Mouse (Mus musculus): ENCODE measurements around the gene Rgs10. TPM values are rescaled to one million over a fixed set of nuclear protein-coding genes. Genes with fewer than 3 reads are reported as not detected.

Gene Rgs10
- polyA plus RNA-seq, 1 experiment from 2014 or later, result 20.7 TPM

DNA sequence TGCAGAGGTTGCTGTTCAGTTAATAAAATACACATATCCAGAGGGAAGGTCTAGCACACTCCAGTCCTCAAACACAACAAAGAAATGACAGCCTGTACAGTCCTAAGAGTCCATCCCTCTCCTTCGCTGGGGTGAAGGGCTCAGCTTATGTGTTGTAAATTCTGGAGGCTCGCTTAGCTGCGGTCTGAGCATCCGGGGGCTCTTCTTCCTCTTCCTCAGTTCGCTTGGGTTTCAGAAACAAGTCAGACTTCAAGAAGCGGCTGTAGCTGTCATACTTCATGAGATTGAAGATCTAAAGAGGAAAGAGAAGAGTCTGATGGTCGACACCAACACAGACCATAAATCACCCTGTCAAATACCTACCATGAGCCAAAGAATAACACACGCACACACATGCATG, 44.8 kb downstream of the Rgs10 start:
- no peaks in the 10 kb centered on the region for H3K36me3 ChIP-seq (ENCODE audit: control insufficient read depth, insufficient read depth, low read length)
- 0 out of 2 replicates have a peak, but pooled peaks cover 3% of the 10 kb centered on the region for H3K9me3 ChIP-seq (ENCODE audit: control insufficient read depth, low read length)
- no peak overlapping the region for H3K9ac ChIP-seq (ENCODE audit: low read depth, low read length)
- H3K27me3 ChIP-seq (replicated peaks; ENCODE audit: control insufficient read depth, insufficient read depth, low read length), result no peaks in the 10 kb centered on the region
- DNase-seq (ENCODE audit: low spot score) (no peak), ATAC-seq (ENCODE audit: low read depth) (no peak)
- H3K4me2 ChIP-seq (ENCODE audit: low read depth, low read length), result no peak overlapping the region
- H3K27ac ChIP-seq (replicated peaks; ENCODE audit: low read depth, low read length), result no peak overlapping the region
- H3K4me1 ChIP-seq (ENCODE audit: control insufficient read depth, insufficient read depth, low read length), result no peaks in the 10 kb centered on the region
- 86% methylated on average over 8 of the region's 8 CpGs for WGBS
- H3K4me3 ChIP-seq (ENCODE audit: low read depth, low read length), result no peak overlapping the region

DNA sequence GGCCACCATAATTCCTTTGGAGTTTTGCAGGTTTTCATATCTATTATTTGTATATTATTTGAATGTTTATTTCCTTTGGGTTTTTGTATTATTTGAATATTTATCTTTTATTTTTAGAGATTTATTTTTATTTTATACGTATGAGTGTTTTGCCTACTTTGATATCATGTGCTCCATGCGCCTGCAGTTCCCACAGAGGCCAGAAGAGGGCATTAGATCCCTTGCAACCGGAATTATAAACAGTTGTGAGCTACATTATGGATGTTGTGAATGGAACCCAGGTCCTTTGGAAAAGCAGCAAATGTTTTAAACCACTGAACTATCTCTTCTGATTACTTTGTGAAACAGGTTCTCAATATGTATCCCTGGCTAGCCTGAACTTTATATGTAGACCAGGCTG, 46.2 kb downstream of the Rgs10 start:
- Histone ChIP-seq H3K27ac (replicated peaks; ENCODE audit: low read depth, low read length) (no peak overlapping the region), H3K4me2 (ENCODE audit: low read depth, low read length) (no peak overlapping the region), H3K4me3 (ENCODE audit: low read depth, low read length) (no peak overlapping the region), H3K9me3 (ENCODE audit: control insufficient read depth, low read length) (0 out of 2 replicates have a peak, but pooled peaks cover 3% of the 10 kb centered on the region), H3K27me3 (replicated peaks; ENCODE audit: control insufficient read depth, insufficient read depth, low read length) (no peaks in the 10 kb centered on the region), H3K9ac (ENCODE audit: low read depth, low read length) (no peak overlapping the region), H3K4me1 (ENCODE audit: control insufficient read depth, insufficient read depth, low read length) (no peaks in the 10 kb centered on the region), H3K36me3 (ENCODE audit: control insufficient read depth, insufficient read depth, low read length) (no peaks in the 10 kb centered on the region)
- DNase-seq (ENCODE audit: low spot score), result no peak
- WGBS, result 56% methylated on average over 3 of the region's 3 CpGs
- ATAC-seq (ENCODE audit: low read depth), result no peak

DNA sequence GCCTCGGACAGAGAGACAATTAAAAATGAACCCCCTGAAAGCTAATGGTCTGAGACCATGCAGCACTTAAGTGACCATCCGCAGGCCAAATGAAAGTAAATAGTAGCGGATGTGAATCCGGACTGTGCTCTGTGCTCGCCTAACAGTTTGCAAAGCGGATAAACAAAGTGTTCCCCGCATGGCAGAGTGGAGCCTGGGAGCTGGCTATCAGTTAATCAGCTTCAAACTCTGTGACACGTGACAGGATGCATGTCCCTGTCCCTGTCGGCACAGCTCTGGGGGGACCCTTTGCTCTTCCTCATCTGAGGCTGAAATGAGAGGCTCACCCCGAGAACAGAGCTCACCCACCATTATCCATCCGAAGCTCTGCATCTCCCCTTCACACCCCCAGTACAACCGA, 49.2 kb downstream of the Rgs10 start:
- H3K27me3 ChIP-seq (replicated peaks; ENCODE audit: control insufficient read depth, insufficient read depth, low read length), result no peaks in the 10 kb centered on the region
- WGBS, result 83% methylated on average over 12 of the region's 12 CpGs
- ATAC-seq (ENCODE audit: low read depth), result no peak
- H3K36me3 ChIP-seq (ENCODE audit: control insufficient read depth, insufficient read depth, low read length), result no peaks in the 10 kb centered on the region
- H3K4me1 ChIP-seq (ENCODE audit: control insufficient read depth, insufficient read depth, low read length), result no peaks in the 10 kb centered on the region
- no peak for DNase-seq (ENCODE audit: low spot score)
- no peak overlapping the region for H3K4me2 ChIP-seq (ENCODE audit: low read depth, low read length)
- 0 out of 2 replicates have a peak, but pooled peaks cover 3% of the 10 kb centered on the region for H3K9me3 ChIP-seq (ENCODE audit: control insufficient read depth, low read length)
- H3K4me3 ChIP-seq (ENCODE audit: low read depth, low read length), result no peak overlapping the region
- no peak overlapping the region for H3K9ac ChIP-seq (ENCODE audit: low read depth, low read length)
- H3K27ac ChIP-seq (replicated peaks; ENCODE audit: low read depth, low read length), result no peak overlapping the region

DNA sequence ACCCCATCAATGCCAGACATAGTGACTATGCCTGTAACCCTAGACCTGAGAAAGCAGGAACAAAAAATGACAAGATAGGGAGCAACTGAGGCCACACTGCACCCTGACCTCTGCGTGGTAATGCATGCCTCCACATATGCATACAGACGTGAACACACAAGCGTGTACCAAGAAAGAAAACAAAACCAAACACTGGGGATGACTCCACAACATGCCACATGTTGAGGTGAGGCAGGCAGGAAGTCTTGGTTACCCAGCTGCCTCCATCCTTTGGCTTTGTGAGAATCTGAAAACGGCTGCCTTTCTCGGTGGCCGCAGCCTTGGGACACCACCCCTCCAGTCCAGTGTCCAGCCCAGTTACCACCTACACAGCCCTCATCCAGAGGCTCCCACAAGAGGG, 49.7 kb downstream of the Rgs10 start:
- WGBS, result 86% methylated on average over 6 of the region's 6 CpGs
- no peaks in the 10 kb centered on the region for H3K27me3 ChIP-seq (replicated peaks; ENCODE audit: control insufficient read depth, insufficient read depth, low read length)
- no peaks in the 10 kb centered on the region for H3K36me3 ChIP-seq (ENCODE audit: control insufficient read depth, insufficient read depth, low read length)
- no peak overlapping the region for H3K9ac ChIP-seq (ENCODE audit: low read depth, low read length)
- no peak overlapping the region for H3K4me3 ChIP-seq (ENCODE audit: low read depth, low read length)
- DNase-seq (ENCODE audit: low spot score) (no peak), ATAC-seq (ENCODE audit: low read depth) (no peak)
- no peaks in the 10 kb centered on the region for H3K4me1 ChIP-seq (ENCODE audit: control insufficient read depth, insufficient read depth, low read length)
- no peak overlapping the region for H3K27ac ChIP-seq (replicated peaks; ENCODE audit: low read depth, low read length)
- H3K9me3 ChIP-seq (ENCODE audit: control insufficient read depth, low read length), result 0 out of 2 replicates have a peak, but pooled peaks cover 3% of the 10 kb centered on the region
- H3K4me2 ChIP-seq (ENCODE audit: low read depth, low read length), result no peak overlapping the region

DNA sequence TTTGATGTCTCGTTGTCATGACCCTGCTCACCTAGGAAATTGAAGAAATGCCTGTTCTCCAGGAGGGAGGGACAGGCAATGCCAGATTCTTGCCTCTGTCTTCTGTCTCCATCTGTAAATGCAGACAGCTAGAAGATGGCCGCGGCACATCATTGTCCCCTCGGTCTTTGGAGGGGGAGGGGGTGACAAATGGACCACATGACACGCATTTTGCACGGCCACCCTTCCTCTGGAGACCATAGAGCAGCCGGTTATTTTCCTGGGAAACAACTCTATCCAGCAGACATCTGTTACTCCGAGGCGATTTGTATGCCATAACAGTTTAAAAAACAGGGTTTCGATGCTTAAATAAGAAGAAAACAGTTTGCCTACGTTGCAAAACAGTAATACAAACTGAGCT, 51.9 kb downstream of the Rgs10 start:
- ATAC-seq (ENCODE audit: low read depth) (no peak), DNase-seq (ENCODE audit: low spot score) (no peak)
- WGBS, result 63% methylated on average over 11 of the region's 11 CpGs
- no peaks in the 10 kb centered on the region for H3K9me3 ChIP-seq (ENCODE audit: control insufficient read depth, low read length)
- H3K27me3 ChIP-seq (replicated peaks; ENCODE audit: control insufficient read depth, insufficient read depth, low read length), result no peaks in the 10 kb centered on the region
- no peak overlapping the region for H3K9ac ChIP-seq (ENCODE audit: low read depth, low read length)
- no peaks in the 10 kb centered on the region for H3K4me1 ChIP-seq (ENCODE audit: control insufficient read depth, insufficient read depth, low read length)
- H3K4me3 ChIP-seq (ENCODE audit: low read depth, low read length), result no peak overlapping the region
- H3K4me2 ChIP-seq (ENCODE audit: low read depth, low read length), result no peak overlapping the region
- no peak overlapping the region for H3K27ac ChIP-seq (replicated peaks; ENCODE audit: low read depth, low read length)
- H3K36me3 ChIP-seq (ENCODE audit: control insufficient read depth, insufficient read depth, low read length), result no peaks in the 10 kb centered on the region

DNA sequence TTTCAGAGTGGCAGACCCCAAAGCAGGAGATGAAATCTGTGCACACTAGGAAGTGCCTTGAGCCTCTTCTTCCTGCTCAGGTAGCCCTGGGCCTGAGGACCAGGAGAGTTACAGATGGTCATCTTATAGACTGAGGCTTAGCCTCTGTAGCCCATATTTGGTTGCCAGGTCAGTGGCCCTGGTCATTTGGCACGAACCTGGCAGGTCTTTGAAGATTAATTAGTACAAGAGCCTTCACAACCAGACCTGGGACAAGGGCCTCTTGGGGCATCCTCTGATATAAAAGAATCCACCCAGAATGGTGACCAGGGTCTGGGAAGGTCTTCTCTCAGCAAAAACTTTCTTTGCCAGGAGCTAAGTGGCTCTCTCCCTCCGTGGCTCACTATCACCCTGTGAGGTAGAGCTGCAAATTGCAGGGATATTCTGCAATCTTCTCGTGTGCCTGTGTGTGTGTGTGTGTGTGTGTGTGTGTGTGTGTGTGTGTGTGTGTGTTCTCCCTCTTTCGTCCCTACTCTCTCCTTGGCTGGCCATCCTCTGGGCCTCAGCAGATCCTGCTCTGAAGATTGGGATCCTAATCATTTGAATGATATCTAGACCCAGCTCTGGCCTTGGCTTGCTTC, 53.4 kb downstream of the Rgs10 start:
- no peaks in the 10 kb centered on the region for H3K4me1 ChIP-seq (ENCODE audit: control insufficient read depth, insufficient read depth, low read length)
- no peaks in the 10 kb centered on the region for H3K27me3 ChIP-seq (replicated peaks; ENCODE audit: control insufficient read depth, insufficient read depth, low read length)
- 63% methylated on average over 4 of the region's 4 CpGs for WGBS
- H3K9me3 ChIP-seq (ENCODE audit: control insufficient read depth, low read length), result no peaks in the 10 kb centered on the region
- no peak overlapping the region for H3K4me3 ChIP-seq (ENCODE audit: low read depth, low read length)
- no peak overlapping the region for H3K9ac ChIP-seq (ENCODE audit: low read depth, low read length)
- H3K4me2 ChIP-seq (ENCODE audit: low read depth, low read length), result no peak overlapping the region
- no peak for ATAC-seq (ENCODE audit: low read depth)
- H3K27ac ChIP-seq (replicated peaks; ENCODE audit: low read depth, low read length), result no peak overlapping the region
- no peak for DNase-seq (ENCODE audit: low spot score)
- H3K36me3 ChIP-seq (ENCODE audit: control insufficient read depth, insufficient read depth, low read length), result no peaks in the 10 kb centered on the region

DNA sequence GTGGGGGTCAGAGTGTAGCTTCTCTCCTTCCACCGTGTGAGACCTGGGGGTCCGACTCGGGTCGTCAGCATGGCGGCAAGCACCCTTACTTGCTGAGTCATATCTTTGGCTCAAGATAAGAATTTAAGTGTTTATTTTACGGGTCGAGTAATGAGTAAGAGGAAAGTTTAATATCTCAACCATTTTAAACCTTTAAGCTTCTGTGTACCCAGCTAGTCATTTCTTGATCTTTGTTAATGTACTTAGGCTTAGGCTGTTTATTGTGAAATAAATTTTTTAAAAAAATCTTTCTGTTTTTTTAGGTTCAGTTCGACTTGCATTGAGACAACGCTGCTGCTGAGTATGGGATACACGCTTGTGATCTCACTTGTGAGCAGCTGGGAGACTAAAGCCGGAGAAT, 54.0 kb downstream of the Rgs10 start:
- 86% methylated on average over 11 of the region's 11 CpGs for WGBS
- Histone ChIP-seq H3K9ac (ENCODE audit: low read depth, low read length) (no peak overlapping the region), H3K4me1 (ENCODE audit: control insufficient read depth, insufficient read depth, low read length) (no peaks in the 10 kb centered on the region), H3K27me3 (replicated peaks; ENCODE audit: control insufficient read depth, insufficient read depth, low read length) (no peaks in the 10 kb centered on the region), H3K36me3 (ENCODE audit: control insufficient read depth, insufficient read depth, low read length) (no peaks in the 10 kb centered on the region), H3K9me3 (ENCODE audit: control insufficient read depth, low read length) (no peaks in the 10 kb centered on the region), H3K27ac (replicated peaks; ENCODE audit: low read depth, low read length) (no peak overlapping the region), H3K4me2 (ENCODE audit: low read depth, low read length) (no peak overlapping the region), H3K4me3 (ENCODE audit: low read depth, low read length) (no peak overlapping the region)
- ATAC-seq (ENCODE audit: low read depth) (no peak), DNase-seq (ENCODE audit: low spot score) (no peak)

DNA sequence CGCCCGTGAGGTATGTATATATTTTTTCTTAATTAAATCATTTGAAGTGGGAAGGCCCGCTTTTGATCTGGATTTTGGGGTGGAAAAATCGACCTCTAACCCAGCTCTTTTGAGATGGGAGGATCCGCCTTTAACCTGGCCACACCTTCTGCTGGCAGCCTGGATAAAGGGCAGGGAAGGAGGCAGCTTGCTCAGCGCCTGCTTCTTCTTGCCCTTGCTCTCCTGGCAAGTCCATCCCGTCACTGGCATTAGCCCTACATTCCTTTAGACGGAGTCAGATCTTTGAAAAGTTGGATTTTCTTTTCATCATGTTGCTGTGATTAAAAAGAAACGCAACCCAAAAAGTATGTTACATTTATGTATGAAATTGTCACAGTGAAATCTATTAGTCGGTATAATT, 54.8 kb downstream of the Rgs10 start:
- ATAC-seq (ENCODE audit: low read depth), result no peak
- Histone ChIP-seq H3K9ac (ENCODE audit: low read depth, low read length) (no peak overlapping the region), H3K27ac (replicated peaks; ENCODE audit: low read depth, low read length) (no peak overlapping the region), H3K9me3 (ENCODE audit: control insufficient read depth, low read length) (no peaks in the 10 kb centered on the region), H3K4me3 (ENCODE audit: low read depth, low read length) (no peak overlapping the region), H3K4me1 (ENCODE audit: control insufficient read depth, insufficient read depth, low read length) (no peaks in the 10 kb centered on the region), H3K36me3 (ENCODE audit: control insufficient read depth, insufficient read depth, low read length) (no peaks in the 10 kb centered on the region), H3K4me2 (ENCODE audit: low read depth, low read length) (no peak overlapping the region), H3K27me3 (replicated peaks; ENCODE audit: control insufficient read depth, insufficient read depth, low read length) (no peaks in the 10 kb centered on the region)
- 44% methylated on average over 10 of the region's 10 CpGs for WGBS
- DNase-seq (ENCODE audit: low spot score), result no peak

DNA sequence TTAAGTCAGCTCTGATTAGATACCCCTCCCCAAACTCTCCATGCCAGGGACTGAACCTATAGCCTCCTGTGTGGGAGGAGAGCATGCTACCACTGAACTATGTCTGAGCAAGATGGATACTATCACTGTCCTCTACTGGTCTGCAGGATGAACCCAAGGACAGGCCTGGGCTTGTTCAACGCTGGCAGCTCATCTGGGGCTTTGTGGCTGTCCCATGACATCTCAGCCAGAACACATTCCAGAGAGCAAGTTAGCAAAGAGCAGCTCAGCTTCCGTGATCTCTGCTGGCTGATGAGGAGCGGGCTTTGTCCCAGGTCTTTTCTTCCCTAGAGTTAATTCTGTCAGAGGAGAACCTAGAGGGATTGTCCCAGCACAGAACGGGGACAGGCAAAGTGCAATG, 55.6 kb downstream of the Rgs10 start:
- Histone ChIP-seq H3K36me3 (ENCODE audit: control insufficient read depth, insufficient read depth, low read length) (no peaks in the 10 kb centered on the region), H3K27me3 (replicated peaks; ENCODE audit: control insufficient read depth, insufficient read depth, low read length) (no peaks in the 10 kb centered on the region), H3K9ac (ENCODE audit: low read depth, low read length) (no peak overlapping the region), H3K4me1 (ENCODE audit: control insufficient read depth, insufficient read depth, low read length) (no peaks in the 10 kb centered on the region), H3K4me3 (ENCODE audit: low read depth, low read length) (no peak overlapping the region), H3K27ac (replicated peaks; ENCODE audit: low read depth, low read length) (no peak overlapping the region), H3K9me3 (ENCODE audit: control insufficient read depth, low read length) (no peaks in the 10 kb centered on the region), H3K4me2 (ENCODE audit: low read depth, low read length) (no peak overlapping the region)
- ATAC-seq (ENCODE audit: low read depth) (no peak), DNase-seq (ENCODE audit: low spot score) (no peak)
- 68% methylated on average over 4 of the region's 4 CpGs for WGBS

Measured in embryonic facial prominence, embryonic 14.5 days (tissue).